Mouse (Mus musculus) ES-E14 (cell line): ENCODE measurements around the gene Fsd1. TPM values are rescaled to one million over a fixed set of nuclear protein-coding genes. Genes with fewer than 3 reads are reported as not detected.

Source experiments
- DNase-seq: peaks from one replicate; pipeline ENCODE4 v3.0.0-alpha.2; 2013; ENCODE audit warnings: low read depth, low spot score
- H3K27ac ChIP-seq: 2 replicates; pipeline ENCODE4 v1.5.1; 2012; ENCODE audit warnings: low read depth, mild to moderate bottlenecking, low read length, moderate library complexity, mixed read lengths; ENCODE audit not compliant: poor library complexity, insufficient read depth, severe bottlenecking
- H3K36me3 ChIP-seq: 2 replicates; pipeline ENCODE4 v1.6.1; 2012; ENCODE audit warnings: mild to moderate bottlenecking, low read length, moderate library complexity, mixed read lengths; ENCODE audit not compliant: control insufficient read depth, poor library complexity, insufficient read depth, severe bottlenecking
- H3K4me1 ChIP-seq, 2 experiments: fragments of 150-350 bp in 1 of 2; sonication (generic) in 1 of 2; 2 replicates each; pipeline ENCODE4 v1.6.1; 2012; ENCODE audit warnings: low read length in 2 of 2, mild to moderate bottlenecking in 1 of 2, mixed read lengths in 1 of 2; ENCODE audit not compliant: control insufficient read depth in 2 of 2, insufficient read depth in 2 of 2, poor library complexity in 1 of 2
- H3K4me3 ChIP-seq, 2 experiments: fragments of 150-350 bp in 1 of 2; sonication (generic) in 1 of 2; 2 replicates each; pipeline ENCODE4 v1.5.1; 2012; ENCODE audit warnings: low read length in 2 of 2, low read depth in 1 of 2, mild to moderate bottlenecking in 1 of 2, mixed read lengths in 1 of 2; ENCODE audit not compliant: insufficient read depth in 1 of 2, poor library complexity in 1 of 2, severe bottlenecking in 1 of 2
- H3K9ac ChIP-seq: 2 replicates; pipeline ENCODE4 v1.6.1; 2012; ENCODE audit warnings: low read depth, mild to moderate bottlenecking, low read length, mixed read lengths; ENCODE audit not compliant: poor library complexity, insufficient read depth, severe bottlenecking
- H3K9me3 ChIP-seq: fragments of 150-350 bp; sonication (generic); 2 replicates; pipeline ENCODE4 v1.6.1; 2012; ENCODE audit warnings: low read depth, mild to moderate bottlenecking, low read length; ENCODE audit not compliant: control insufficient read depth, insufficient read depth
- CHD2 ChIP-seq: IDR thresholded peaks from 2 replicates; pipeline ENCODE4 v1.6.1; 2014; ENCODE audit warnings: mild to moderate bottlenecking, low read depth, low read length, inconsistent platforms
- HCFC1 ChIP-seq: IDR thresholded peaks from 2 replicates; pipeline ENCODE4 v1.6.1; 2012; ENCODE audit warnings: low read length, inconsistent platforms, borderline replicate concordance; ENCODE audit not compliant: insufficient read depth
- MAFK ChIP-seq: IDR thresholded peaks from 2 replicates; pipeline ENCODE4 v1.6.1; 2014; ENCODE audit warnings: mild to moderate bottlenecking, low read depth, low read length, inconsistent platforms; ENCODE audit not compliant: insufficient read depth
- ZC3H11A ChIP-seq: IDR thresholded peaks from 2 replicates; pipeline ENCODE4 v1.6.1; 2012; ENCODE audit warnings: low read depth, mild to moderate bottlenecking, inconsistent platforms, low read length, borderline replicate concordance
- ZNF384 ChIP-seq: IDR thresholded peaks from 2 replicates; pipeline ENCODE4 v1.6.1; 2012; ENCODE audit warnings: low read depth, low read length, inconsistent platforms
- in situ Hi-C, 2 experiments: fragments of 600-800 bp; cut with MboI; formaldehyde crosslinking; loops; one replicate each; pipeline ENCODE4 v1.15.1; 2025; ENCODE audit warnings: low sequenced_read_pairs in 2 of 2, inconsistent platforms in 1 of 2; ENCODE audit not compliant: unreplicated experiment in 2 of 2
- total RNA-seq: library from RNA; depleted of rRNA; stranded (reverse); fragments of 300-350 nt; gene quantifications from 2 replicates; pipeline ENCODE4 v1.2.3, GENCODE M21; 2012

Fsd1 gene
- total RNA-seq, 1 experiment = 24.2 TPM

DNA sequence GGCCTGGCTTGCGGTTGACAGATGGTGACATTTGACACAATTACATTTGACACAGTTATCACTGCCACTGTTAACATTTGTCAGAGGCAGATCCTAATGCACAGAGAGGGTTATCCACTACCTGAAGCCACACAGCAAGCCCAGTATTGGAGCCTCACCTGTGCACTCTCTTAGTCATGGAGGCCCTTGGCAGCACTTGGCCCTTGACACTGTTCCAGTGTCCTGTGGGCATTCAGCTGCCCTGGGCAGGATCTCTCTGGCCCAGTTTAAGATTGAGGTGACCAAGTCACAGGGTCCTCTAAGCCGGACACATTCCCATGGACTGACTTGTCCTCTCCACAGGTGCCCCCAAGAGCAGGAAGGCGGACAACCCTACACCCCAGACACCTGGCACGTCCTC lies 19.1 kb upstream of the Fsd1 start:
- no peak overlapping the region for H3K4me3 ChIP-seq
- peaks cover 20% of the 10 kb centered on the region for H3K36me3 ChIP-seq

GRCm38 (mm10) chr17:55968210-55968609 lies 18.1 kb upstream of the Fsd1 start:
- TF ChIP-seq ZNF384 = no peak
- no peak for TF ChIP-seq MAFK
- no peak for TF ChIP-seq CHD2
- no peak for TF ChIP-seq HCFC1
- TF ChIP-seq ZC3H11A = no peak
- in situ Hi-C loops = no loop called here
- no peak overlapping the region for H3K27ac ChIP-seq
- DNase-seq = no peak
- no peak overlapping the region for H3K4me3 ChIP-seq
- H3K9ac ChIP-seq = no peak overlapping the region
- H3K4me1 ChIP-seq = peaks cover 0 to 18% of the 10 kb centered on the region in 2 experiments; a peak in 2 of 4 replicates
- H3K9me3 ChIP-seq = no peaks in the 10 kb centered on the region
- H3K36me3 ChIP-seq = peaks cover 18% of the 10 kb centered on the region; the same call in 1 of the 2 replicates

More for the DNA sequence above, 19.1 kb upstream of the Fsd1 start:
- DNase-seq = no peak
- TF ChIP-seq MAFK (no peak), HCFC1 (no peak), ZNF384 (no peak), CHD2 (no peak), ZC3H11A (no peak)
- in situ Hi-C loops = no loop called here
- Histone ChIP-seq H3K27ac (no peak overlapping the region), H3K9ac (no peak overlapping the region), H3K9me3 (no peaks in the 10 kb centered on the region), H3K4me1 (peaks cover 0 to 20% of the 10 kb centered on the region in 2 experiments; a peak in 2 of 4 replicates)

DNA sequence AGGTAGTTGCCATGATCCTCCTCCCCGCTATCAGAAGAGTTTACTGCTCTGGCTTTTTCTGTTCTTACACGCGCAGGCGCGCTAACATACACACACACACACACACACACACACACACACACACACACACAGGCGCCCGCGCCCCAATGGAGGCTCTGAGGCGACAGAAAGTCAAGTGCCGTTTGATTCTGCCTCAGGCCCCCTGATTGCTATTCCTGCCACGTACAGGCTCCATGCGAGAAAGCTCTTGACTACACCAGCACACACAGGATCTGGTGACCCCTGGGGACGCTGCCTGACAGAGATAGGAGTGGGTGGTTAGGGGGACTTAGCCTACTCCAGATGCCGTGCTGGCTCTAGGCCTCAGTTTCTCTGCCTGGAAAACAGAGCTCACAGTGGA lies 16.7 kb upstream of the Fsd1 start:
- no peak overlapping the region for H3K27ac ChIP-seq
- H3K9ac ChIP-seq = no peak overlapping the region
- TF ChIP-seq MAFK (no peak), ZNF384 (no peak)
- peaks cover 16% of the 10 kb centered on the region; the same call in 1 of the 2 replicates for H3K36me3 ChIP-seq
- peaks cover 0 to 16% of the 10 kb centered on the region in 2 experiments; a peak in 1 of 4 replicates for H3K4me1 ChIP-seq
- in situ Hi-C loops = no loop called here
- no peak overlapping the region for H3K4me3 ChIP-seq
- no peaks in the 10 kb centered on the region for H3K9me3 ChIP-seq
- no peak for DNase-seq

DNA sequence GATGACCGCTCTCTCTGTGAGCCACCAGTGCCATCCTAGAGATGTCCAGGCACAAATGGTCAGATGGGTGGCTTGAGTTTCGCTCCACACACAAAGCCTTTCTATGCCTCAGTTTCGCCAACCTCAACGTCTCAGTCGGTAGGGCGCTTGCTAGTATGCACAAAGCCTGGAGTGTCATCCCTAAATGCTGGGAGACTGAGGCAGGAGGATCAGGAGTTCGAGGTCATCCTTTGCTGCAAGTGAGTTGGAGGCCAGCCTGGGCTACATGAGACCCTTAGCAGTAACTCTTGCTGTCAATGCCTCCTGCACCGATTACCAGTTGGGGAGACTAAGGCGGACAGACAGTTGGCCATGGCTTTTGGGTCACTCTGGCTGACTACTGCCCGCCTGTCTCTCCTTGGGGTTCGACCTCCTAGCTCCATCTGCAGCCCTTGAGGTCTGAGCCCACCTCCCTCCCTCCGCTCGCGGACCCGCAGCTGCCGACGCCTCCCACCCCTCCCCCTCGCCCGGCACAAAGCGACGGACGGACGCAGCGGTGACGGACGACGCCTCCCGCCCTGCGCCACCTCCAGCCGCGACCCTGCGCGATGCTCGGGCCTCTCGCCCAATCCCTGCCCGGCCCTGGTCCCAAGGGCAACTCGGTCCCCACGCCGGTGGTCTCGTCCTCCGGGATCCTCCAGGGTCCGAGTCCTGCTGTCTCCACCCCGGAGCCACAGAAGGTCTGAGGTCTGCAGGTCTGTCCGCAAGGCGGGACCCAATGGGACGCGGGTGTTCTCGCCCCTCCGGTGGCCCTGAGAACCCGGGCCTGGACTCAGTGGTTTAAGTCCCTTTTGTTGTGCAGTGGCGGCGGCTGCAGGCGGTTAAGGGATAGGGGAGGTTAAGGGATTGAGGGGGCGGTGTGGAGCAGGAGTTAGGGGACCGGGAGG lies 16.1 kb upstream of the Fsd1 start, which contains the start of gene Shd:
TSS of gene Shd (plus strand) at position 502 of the 926 bp plus-strand sequence.
- Histone ChIP-seq H3K36me3 (peaks cover 15% of the 10 kb centered on the region; the same call in 1 of the 2 replicates), H3K9me3 (no peaks in the 10 kb centered on the region), H3K27ac (no peak within 1 kb of the TSS), H3K4me3 (peak within 1 kb of the TSS; percentile 68 to 70), H3K9ac (peak within 1 kb of the TSS; percentile 42), H3K4me1 (peaks cover 0 to 13% of the 10 kb centered on the region in 2 experiments; a peak in 1 of 4 replicates)
- no peak for TF ChIP-seq HCFC1
- TF ChIP-seq MAFK = no peak
- no peak for TF ChIP-seq ZNF384
- no peak for TF ChIP-seq CHD2
- TF ChIP-seq ZC3H11A = no peak
- DNase-seq = no peak
- in situ Hi-C loops = no loop called here
